ENCODE assay signal across 9 mouse cellular contexts in the genomic region with DNA sequence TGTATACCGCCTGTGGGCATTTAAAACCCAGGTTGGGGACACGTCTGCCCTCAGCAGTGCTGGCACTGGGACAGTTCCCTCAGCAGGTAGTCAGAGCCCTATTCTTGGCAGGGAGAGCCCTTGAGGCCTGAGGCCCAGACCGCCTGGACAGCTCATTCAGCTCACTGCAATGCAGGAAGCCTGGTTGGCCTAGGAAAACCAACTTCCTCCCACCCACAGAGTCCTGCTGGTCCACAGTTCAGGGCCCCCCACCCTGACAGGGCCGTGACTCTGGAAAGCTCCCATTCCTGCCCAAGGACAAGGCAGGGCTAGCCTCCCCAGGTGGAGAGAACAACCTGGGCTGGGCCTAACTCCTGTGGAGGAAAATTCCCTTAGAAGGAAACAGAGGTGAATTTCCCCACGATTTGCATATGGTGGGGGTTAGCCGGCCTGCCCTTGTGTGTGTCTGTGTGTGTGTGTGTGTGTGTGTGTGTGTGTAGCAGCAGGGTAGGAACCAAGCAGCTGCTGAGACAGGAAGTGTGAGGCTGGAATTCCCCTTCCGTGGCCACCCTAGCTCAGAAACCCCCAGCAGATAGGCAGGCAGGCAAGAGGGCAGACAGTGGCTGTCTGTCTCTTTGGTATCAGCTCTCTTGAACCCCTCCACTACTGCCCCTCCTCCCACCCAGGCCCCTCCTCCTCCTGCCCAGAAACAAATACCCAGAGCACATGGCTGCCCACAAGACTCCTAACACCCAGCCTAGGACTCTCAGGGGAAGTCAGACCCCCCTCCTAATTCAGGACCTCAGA. TPM values are rescaled to one million over a fixed set of nuclear protein-coding genes. Genes with fewer than 3 reads are reported as not detected.
DNase-seq lines count a peak whose midpoint lies in the region; ATAC-seq and TF ChIP-seq lines count a peak whose summit lies in the region.
"Had no signal": no experiment of that assay in that cellular context is flagged by ENCODE, and none has a peak within 500 bp of the region (broad histone marks: within the 10 kb centered on the region; RNA-seq: fewer than 3 reads in every experiment).

No protein-coding gene starts in this region.

- intact Hi-C loops in left cerebral cortex, postnatal 36 days (cut with DNase I) = no loop called here

- peaks cover 16% of the 10 kb centered on the region; the same call in 1 of the 2 replicates for H3K4me1 ChIP-seq in intestine, embryonic 14.5 days (replicated peaks; ENCODE audit: control insufficient read depth, insufficient read depth, low read length)
- H3K4me1 ChIP-seq in hindbrain, embryonic 12.5 days = peaks cover 34% of the 10 kb centered on the region

- DNase-seq in R1 (ENCODE audit: low read depth, low spot score) = peak; percentile 89
- no peak for DNase-seq in intestine, embryonic 14.5 days (ENCODE audit: low spot score)
- DNase-seq in lung, postnatal 25 days (ENCODE audit: low spot score) = peak; percentile 66
- peak; percentile 67 to 76 for DNase-seq in thymus, postnatal 36 days
- no peak for DNase-seq in left cerebral cortex, postnatal 36 days (ENCODE audit: low spot score in 2 of 2)
- no peak for DNase-seq in layer of hippocampus, postnatal 36 days

- H3K79me3 ChIP-seq in C2C12 (ENCODE audit: low read depth) = peaks cover 50% of the 10 kb centered on the region

- H3ac ChIP-seq in C2C12 (ENCODE audit: control insufficient read depth, insufficient read length, low read depth) = peak overlapping the region; percentile 0

- no peaks in the 10 kb centered on the region for H3K9me3 ChIP-seq in intestine, embryonic 14.5 days (ENCODE audit: control insufficient read depth, low read length)
- H3K9me3 ChIP-seq in hindbrain, embryonic 12.5 days (replicated peaks) = no peaks in the 10 kb centered on the region

- no peaks in the 10 kb centered on the region for H3K27me3 ChIP-seq in C2C12 (ENCODE audit: control insufficient read depth, insufficient read depth, insufficient read length)
- 0 out of 2 replicates have a peak, but pooled peaks cover 6% of the 10 kb centered on the region for H3K27me3 ChIP-seq in intestine, embryonic 14.5 days (replicated peaks; ENCODE audit: control insufficient read depth, insufficient read depth, low read length)
- peaks cover 27% of the 10 kb centered on the region for H3K27me3 ChIP-seq in hindbrain, embryonic 12.5 days

- H3K79me2 ChIP-seq in C2C12 (ENCODE audit: control insufficient read depth, insufficient read depth) = peaks cover 67% of the 10 kb centered on the region

- peak overlapping the region; percentile 72 for H3K4me3 ChIP-seq in C2C12 (ENCODE audit: insufficient read depth, poor library complexity, severe bottlenecking)
- no peak overlapping the region for H3K4me3 ChIP-seq in intestine, embryonic 14.5 days (ENCODE audit: low read depth, low read length)
- no peak overlapping the region for H3K4me3 ChIP-seq in hindbrain, embryonic 12.5 days
- H3K4me3 ChIP-seq: erythroblast, embryonic 14.5 days had no signal

- no peak overlapping the region for H3K4me2 ChIP-seq in intestine, embryonic 14.5 days (ENCODE audit: low read length)
- H3K4me2 ChIP-seq in hindbrain, embryonic 12.5 days (replicated peaks) = no peak overlapping the region

- 40% methylated on average over 7 of the region's 7 CpGs for WGBS in intestine, embryonic 14.5 days
- WGBS in hindbrain, embryonic 12.5 days = 47% methylated on average over 7 of the region's 7 CpGs

- ATAC-seq in intestine, embryonic 14.5 days (replicated peaks; ENCODE audit: low FRiP score, low TSS enrichment, low read depth) = 0 out of 2 replicates have a peak, but pooled peaks have one; percentile 14
- no peak for ATAC-seq in hindbrain, embryonic 12.5 days (ENCODE audit: low FRiP score)

- no peak for TF ChIP-seq CTCF in C2C12 (IDR thresholded peaks at IDR 0.05; ENCODE audit: control insufficient read depth, insufficient read depth, insufficient read length)

- H3K36me3 ChIP-seq in C2C12 (ENCODE audit: control insufficient read depth, insufficient read depth) = peaks cover 39% of the 10 kb centered on the region
- H3K36me3 ChIP-seq in intestine, embryonic 14.5 days (ENCODE audit: control insufficient read depth, insufficient read depth, low read length) = no peaks in the 10 kb centered on the region
- H3K36me3 ChIP-seq in hindbrain, embryonic 12.5 days = no peaks in the 10 kb centered on the region

- H3K9ac ChIP-seq in intestine, embryonic 14.5 days (ENCODE audit: low read length) = no peak overlapping the region
- H3K9ac ChIP-seq in hindbrain, embryonic 12.5 days = no peak overlapping the region

- peak overlapping the region; percentile 57; the same call in 1 of the 2 replicates for H3K27ac ChIP-seq in intestine, embryonic 14.5 days (ENCODE audit: low read depth)
- no peak overlapping the region for H3K27ac ChIP-seq in hindbrain, embryonic 12.5 days

TF ChIP-seq in C2C12, 6 proteins besides CTCF, POLR2A, EP300 and RAD21:
- TF ChIP-seq MAX (IDR thresholded peaks at IDR 0.05) = no peak
- TF ChIP-seq CEBPB (IDR thresholded peaks at IDR 0.05; ENCODE audit: low read depth) = no peak
- no peak for TF ChIP-seq FOSL1 (IDR thresholded peaks at IDR 0.05; ENCODE audit: insufficient read depth, low read length, poor library complexity, severe bottlenecking)
- peak; percentile 50 for TF ChIP-seq MYOD1 (IDR thresholded peaks at IDR 0.05; ENCODE audit: control insufficient read depth, insufficient read length, low read depth)
- no peak for TF ChIP-seq USF1 (IDR thresholded peaks at IDR 0.05; ENCODE audit: low read depth)
- TF ChIP-seq MYOG (IDR thresholded peaks at IDR 0.05; ENCODE audit: control insufficient read depth, extremely low read depth, insufficient read length) = no peak
TF ChIP-seq in C2C12: peak in this region for 1.

RNA-seq across cellular contexts. Expression of gene Zc3h12a, which starts 3.0 kb away (rescaled TPM):
- 6.7 TPM for polyA plus RNA-seq in C2C12 (2012; fragmentation: generic; extraction: Trizol)
- polyA plus RNA-seq in intestine, embryonic 14.5 days (2014; fragmentation: Nextera tagmentation; extraction: Ambion mirVana) = 0.81 and 1.2 TPM in 2 replicates
- total RNA-seq in left cerebral cortex, postnatal 36 days (2021) = under 1 TPM; 0.54 to 0.70 TPM
- polyA plus RNA-seq in hindbrain, embryonic 12.5 days (2016; fragmentation: Nextera tagmentation; extraction: Ambion mirVana) = 0.40 and 0.50 TPM in 2 replicates
- total RNA-seq in layer of hippocampus, postnatal 36 days (2021) = 1 to 10 TPM in 1 of 2 experiments, under 1 TPM in 1; 0.83 to 1.2 TPM

RNA-seq across cellular contexts. Expression of gene Meaf6, which starts 39.7 kb away (rescaled TPM):
- polyA plus RNA-seq in C2C12 (2012; fragmentation: generic; extraction: Trizol) = 31.3 TPM
- 60.2 and 63.0 TPM in 2 replicates for polyA plus RNA-seq in intestine, embryonic 14.5 days (2014; fragmentation: Nextera tagmentation; extraction: Ambion mirVana)
- total RNA-seq in left cerebral cortex, postnatal 36 days (2021) = 100 to 1,000 TPM; 123 to 140 TPM
- polyA plus RNA-seq in hindbrain, embryonic 12.5 days (2016; fragmentation: Nextera tagmentation; extraction: Ambion mirVana) = 118 and 130 TPM in 2 replicates
- total RNA-seq in layer of hippocampus, postnatal 36 days (2021) = 100 to 1,000 TPM; 112 to 118 TPM

RNA-seq across cellular contexts. Expression of gene Snip1, which starts 58.1 kb away (rescaled TPM):
- 19.1 TPM for polyA plus RNA-seq in C2C12 (2012; fragmentation: generic; extraction: Trizol)
- 28.8 and 30.4 TPM in 2 replicates for polyA plus RNA-seq in intestine, embryonic 14.5 days (2014; fragmentation: Nextera tagmentation; extraction: Ambion mirVana)
- 10 to 100 TPM; 13.6 to 14.2 TPM for total RNA-seq in left cerebral cortex, postnatal 36 days (2021)
- polyA plus RNA-seq in hindbrain, embryonic 12.5 days (2016; fragmentation: Nextera tagmentation; extraction: Ambion mirVana) = 32.6 and 33.4 TPM in 2 replicates
- 10 to 100 TPM; 16.2 to 16.5 TPM for total RNA-seq in layer of hippocampus, postnatal 36 days (2021)

RNA-seq across cellular contexts. Expression of gene Dnali1, which starts 59.1 kb away (rescaled TPM):
- polyA plus RNA-seq in C2C12 (2012; fragmentation: generic; extraction: Trizol) = 0.04 TPM
- polyA plus RNA-seq in intestine, embryonic 14.5 days (2014; fragmentation: Nextera tagmentation; extraction: Ambion mirVana) = 0.14 TPM in 1 of 2 replicates, not detected in the other
- under 1 TPM in 1 of 2 experiments, not detected in 1; 0.30 TPM for total RNA-seq in left cerebral cortex, postnatal 36 days (2021)
- polyA plus RNA-seq in hindbrain, embryonic 12.5 days (2016; fragmentation: Nextera tagmentation; extraction: Ambion mirVana) = 1.2 and 1.7 TPM in 2 replicates
- under 1 TPM; 0.62 to 0.76 TPM for total RNA-seq in layer of hippocampus, postnatal 36 days (2021)
- polyA plus RNA-seq: erythroblast, embryonic 14.5 days had no signal

Comparison
In these comparisons a context has a peak if more than half of its experiments do, and no peak if none do; other contexts are left out.
1. DNase-seq: peak in R1 (single experiment), lung, postnatal 25 days (single experiment) and thymus, postnatal 36 days (2 of 2); none in intestine, embryonic 14.5 days (single experiment), left cerebral cortex, postnatal 36 days (0 of 2) and layer of hippocampus, postnatal 36 days (0 of 2).